Mouse (Mus musculus) cerebellum, adult 2 months (tissue): ENCODE measurements around the gene Fcgrt. TPM values are rescaled to one million over a fixed set of nuclear protein-coding genes. Genes with fewer than 3 reads are reported as not detected.

ENCODE experiments used
- DNase-seq, 2 experiments: peaks; one replicate each; pipeline ENCODE4 v3.0.0; 2021
- H3K27ac ChIP-seq: fragments of 200-500 bp; 2 replicates; pipeline ENCODE4 v1.5.1; 2012; ENCODE audit warnings: low read length, control low read depth, inconsistent platforms; ENCODE audit not compliant: insufficient read depth
- H3K27me3 ChIP-seq: fragments of 200-500 bp; 2 replicates; pipeline ENCODE4 v1.6.1; 2012; ENCODE audit warnings: inconsistent platforms, mild to moderate bottlenecking, low read length, moderate library complexity; ENCODE audit not compliant: control insufficient read depth, insufficient read depth
- H3K4me1 ChIP-seq: fragments of 200-500 bp; 2 replicates; pipeline ENCODE4 v1.6.1; 2011; ENCODE audit warnings: low read length; ENCODE audit not compliant: control insufficient read depth, insufficient read depth
- H3K4me3 ChIP-seq: fragments of 200-500 bp; replicated peaks from 2 replicates; pipeline ENCODE3; 2011; ENCODE audit warnings: mild to moderate bottlenecking, low read depth, low read length, control low read depth; ENCODE audit not compliant: insufficient read depth
- CTCF ChIP-seq: fragments of 200-500 bp; IDR thresholded peaks from 2 replicates; pipeline ENCODE4 v1.5.1; 2011; ENCODE audit warnings: low read depth, mild to moderate bottlenecking, control low read depth, low read length, moderate library complexity, borderline replicate concordance; ENCODE audit not compliant: insufficient read depth
- POLR2A ChIP-seq: fragments of 200-500 bp; IDR thresholded peaks from 2 replicates; pipeline ENCODE4 v1.6.1; 2011; ENCODE audit warnings: low read length, control low read depth, borderline replicate concordance; ENCODE audit not compliant: insufficient read depth
- WGBS: fragments of 180-500 bp; shearing (Covaris S2); methylation state at CpG from one replicate; pipeline ENCODE4 v1.1.7; 2018; 5-methylcytosine and 5-hydroxymethylcytosine counted together
- polyA plus RNA-seq: library from polyadenylated mRNA; depleted of rRNA; stranded (reverse); fragments of >200 nt; gene quantifications from 2 replicates; pipeline ENCODE4 v1.2.3, GENCODE M21; 2012

The Fcgrt gene
- polyA plus RNA-seq, 1 experiment = 32.1 TPM

- H3K4me1 ChIP-seq = no peaks in the 10 kb centered on the region
- no peak for DNase-seq
- TF ChIP-seq POLR2A (no peak), CTCF (no peak)
- no peaks in the 10 kb centered on the region for H3K27me3 ChIP-seq
- WGBS = 91% methylated on average over 8 of the region's 8 CpGs
- no peak overlapping the region for H3K4me3 ChIP-seq
- H3K27ac ChIP-seq = no peak overlapping the region
Measured at GRCm38 (mm10) chr7:45145460-45145859, 41.8 kb upstream of the Fcgrt start.

GRCm38 (mm10) chr7:45144368-45145174, 40.9 kb upstream of the Fcgrt start:
- Histone ChIP-seq H3K27me3 (no peaks in the 10 kb centered on the region), H3K4me1 (no peaks in the 10 kb centered on the region), H3K27ac (no peak overlapping the region), H3K4me3 (no peak overlapping the region)
- no peak for TF ChIP-seq CTCF
- no peak for TF ChIP-seq POLR2A
- WGBS = 79% methylated on average over 13 of the region's 13 CpGs
- DNase-seq = no peak

GRCm38 (mm10) chr7:45141914-45142313, 38.3 kb upstream of the Fcgrt start:
- TF ChIP-seq CTCF = no peak
- no peak for TF ChIP-seq POLR2A
- H3K4me3 ChIP-seq = no peak overlapping the region
- no peaks in the 10 kb centered on the region for H3K4me1 ChIP-seq
- 86% methylated on average over 5 of the region's 5 CpGs for WGBS
- H3K27ac ChIP-seq = no peak overlapping the region
- no peaks in the 10 kb centered on the region for H3K27me3 ChIP-seq
- no peak for DNase-seq

- Histone ChIP-seq H3K27me3 (no peaks in the 10 kb centered on the region), H3K4me1 (no peaks in the 10 kb centered on the region), H3K27ac (no peak overlapping the region), H3K4me3 (no peak overlapping the region)
- 89% methylated on average over 3 of the region's 3 CpGs for WGBS
- TF ChIP-seq CTCF (no peak), POLR2A (no peak)
- no peak for DNase-seq
Measured at GRCm38 (mm10) chr7:45141319-45141718, 37.7 kb upstream of the Fcgrt start.

- DNase-seq = no peak
- H3K4me3 ChIP-seq = no peak overlapping the region
- no peaks in the 10 kb centered on the region; the same call in 1 of the 2 replicates for H3K4me1 ChIP-seq
- H3K27me3 ChIP-seq = no peaks in the 10 kb centered on the region
- H3K27ac ChIP-seq = no peak overlapping the region
- 47% methylated on average over 8 of the region's 8 CpGs for WGBS
- TF ChIP-seq CTCF (no peak), POLR2A (no peak)
Measured at GRCm38 (mm10) chr7:45139904-45140723, 36.5 kb upstream of the Fcgrt start.

- no peak for TF ChIP-seq POLR2A
- no peak for TF ChIP-seq CTCF
- DNase-seq = no peak
- Histone ChIP-seq H3K27me3 (no peaks in the 10 kb centered on the region), H3K27ac (no peak overlapping the region), H3K4me1 (no peaks in the 10 kb centered on the region; the same call in 1 of the 2 replicates), H3K4me3 (no peak overlapping the region)
- WGBS = 95% methylated on average over 1 of the region's 1 CpGs
Measured at GRCm38 (mm10) chr7:45138403-45138802, 34.8 kb upstream of the Fcgrt start.

- Histone ChIP-seq H3K4me3 (no peak overlapping the region), H3K27ac (no peak overlapping the region), H3K27me3 (no peaks in the 10 kb centered on the region), H3K4me1 (no peaks in the 10 kb centered on the region; the same call in 1 of the 2 replicates)
- WGBS = 90% methylated on average over 12 of the region's 12 CpGs
- DNase-seq = no peak
- TF ChIP-seq CTCF = no peak
- no peak for TF ChIP-seq POLR2A
Measured at GRCm38 (mm10) chr7:45137171-45138006, 33.7 kb upstream of the Fcgrt start.
